Comparison of ENCODE assay signal across 12 mouse cellular contexts in the genomic region with DNA sequence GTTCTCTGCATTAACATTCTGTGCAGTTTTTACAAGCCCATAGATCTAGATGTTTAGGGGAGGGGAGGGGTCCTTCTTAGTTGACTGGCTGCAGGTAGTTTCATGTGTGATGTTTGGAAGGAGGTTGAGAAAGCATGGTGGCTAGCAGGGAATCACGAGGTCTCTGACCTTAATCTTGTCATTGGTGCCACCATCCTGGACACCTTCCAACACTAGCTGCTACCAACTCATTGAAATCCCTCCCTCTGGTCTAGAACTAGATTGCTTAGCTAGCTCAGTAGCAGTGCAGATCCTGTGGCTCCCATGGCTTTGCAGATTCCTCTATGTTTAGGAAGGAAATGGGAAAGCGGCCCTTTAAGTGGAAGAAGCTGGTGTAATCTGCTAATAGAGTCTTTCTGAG. TPM values are rescaled to one million over a fixed set of nuclear protein-coding genes. Genes with fewer than 3 reads are reported as not detected.
DNase-seq lines count a peak whose midpoint lies in the region; ATAC-seq and TF ChIP-seq lines count a peak whose summit lies in the region.
"Had no signal": no experiment of that assay in that cellular context is flagged by ENCODE, and none has a peak within 500 bp of the region (broad histone marks: within the 10 kb centered on the region; RNA-seq: fewer than 3 reads in every experiment).

No protein-coding gene starts in this region.

- H3K4me2 ChIP-seq in kidney, embryonic 16.5 days (replicated peaks; ENCODE audit: low read depth, low read length) = no peak overlapping the region
- peak overlapping the region; percentile 91 for H3K4me2 ChIP-seq in limb, embryonic 13.5 days (replicated peaks)

- peak; percentile 48 to 51 for DNase-seq in cerebellum, adult 18-20 months
- no peak for DNase-seq in cerebellum, adult 11 months
- DNase-seq in kidney, adult 2 months = peak; percentile 23
- DNase-seq in adrenal gland, postnatal 25 days = peak; percentile 53
- DNase-seq in left cerebral cortex, postnatal 14 days (ENCODE audit: low spot score in 2 of 2) = no peak
- DNase-seq: kidney, adult 18-20 months; lung, embryonic 14.5 days had no signal

- H3K36me3 ChIP-seq in kidney, adult 2 months (ENCODE audit: control insufficient read depth, insufficient read depth, low read length) = no peaks in the 10 kb centered on the region; the same call in 1 of the 2 replicates
- H3K36me3 ChIP-seq in kidney, embryonic 16.5 days (ENCODE audit: insufficient read depth, low read length) = no peaks in the 10 kb centered on the region
- no peaks in the 10 kb centered on the region; the same call in 1 of the 2 replicates for H3K36me3 ChIP-seq in limb, embryonic 13.5 days

- no peak overlapping the region for H3K4me3 ChIP-seq in kidney, adult 2 months (ENCODE audit: insufficient read depth, low read depth, low read length)
- H3K4me3 ChIP-seq in kidney, embryonic 16.5 days (ENCODE audit: low read length) = no peak overlapping the region
- 0 out of 2 replicates have a peak overlapping the region, but pooled peaks have one; percentile 69 for H3K4me3 ChIP-seq in limb, embryonic 13.5 days

- intact Hi-C loops in left cerebral cortex, postnatal 14 days (cut with DNase I) = no loop called here

- no peak for TF ChIP-seq POLR2A in kidney, adult 2 months (IDR thresholded peaks at IDR 0.05; ENCODE audit: low read depth, low read length)

- H3K9me3 ChIP-seq in kidney, embryonic 16.5 days (ENCODE audit: low read length) = no peaks in the 10 kb centered on the region
- H3K9me3 ChIP-seq in limb, embryonic 13.5 days = no peaks in the 10 kb centered on the region

- H3K27ac ChIP-seq in kidney, adult 2 months (ENCODE audit: insufficient read depth, low read depth, low read length) = no peak overlapping the region
- H3K27ac ChIP-seq in kidney, embryonic 16.5 days (ENCODE audit: low read length) = no peak overlapping the region
- H3K27ac ChIP-seq in limb, embryonic 13.5 days = no peak overlapping the region

- no peak for ATAC-seq in kidney, embryonic 16.5 days (ENCODE audit: low FRiP score, low TSS enrichment)
- ATAC-seq in limb, embryonic 13.5 days (ENCODE audit: low FRiP score, low read depth) = no peak
- ATAC-seq in megakaryocyte-erythroid progenitor cell, adult 5-6 weeks (replicated peaks; ENCODE audit: low FRiP score, low TSS enrichment, poor library complexity, severe bottlenecking) = no peak
- ATAC-seq: midbrain, embryonic 16.5 days had no signal

- TF ChIP-seq CTCF in kidney, adult 2 months (conservative IDR thresholded peaks at IDR 0.05; ENCODE audit: insufficient read depth, insufficient read length, low read depth, low read length) = no peak

- H3K9ac ChIP-seq in kidney, embryonic 16.5 days (replicated peaks; ENCODE audit: low read length) = no peak overlapping the region
- H3K9ac ChIP-seq in limb, embryonic 13.5 days = no peak overlapping the region
- H3K9ac ChIP-seq: lung, embryonic 14.5 days had no signal

- H3K27me3 ChIP-seq in kidney, adult 2 months (replicated peaks; ENCODE audit: control insufficient read depth, insufficient read depth, low read length) = no peaks in the 10 kb centered on the region
- H3K27me3 ChIP-seq in kidney, embryonic 16.5 days (ENCODE audit: insufficient read depth, low read length) = peaks cover 9% of the 10 kb centered on the region
- peaks cover 19% of the 10 kb centered on the region for H3K27me3 ChIP-seq in limb, embryonic 13.5 days

- WGBS in kidney, adult 2 months = 64% methylated on average over 2 of the region's 2 CpGs
- 87% methylated on average over 2 of the region's 2 CpGs for WGBS in kidney, embryonic 16.5 days
- 89% methylated on average over 2 of the region's 2 CpGs for WGBS in limb, embryonic 13.5 days

- peaks cover 3% of the 10 kb centered on the region; the same call in 1 of the 2 replicates for H3K4me1 ChIP-seq in kidney, adult 2 months (ENCODE audit: control insufficient read depth, insufficient read depth, low read length)
- peaks cover 6% of the 10 kb centered on the region; the same call in 1 of the 2 replicates for H3K4me1 ChIP-seq in kidney, embryonic 16.5 days (ENCODE audit: insufficient read depth, low read length)
- peaks cover 13% of the 10 kb centered on the region; the same call in 1 of the 2 replicates for H3K4me1 ChIP-seq in limb, embryonic 13.5 days

RNA-seq across cellular contexts. Expression of a gene that starts 1.5 kb away (rescaled TPM):
- polyA plus RNA-seq in kidney, adult 2 months (2012; rRNA removed) = 19.1 and 19.8 TPM in 2 replicates
- 7.5 and 7.7 TPM in 2 replicates for polyA plus RNA-seq in kidney, embryonic 16.5 days (2015; fragmentation: Nextera tagmentation; extraction: Ambion mirVana)
- total RNA-seq in adrenal gland, postnatal 25 days (2021) = 81.4 and 102 TPM in 2 replicates
- polyA plus RNA-seq in limb, embryonic 13.5 days (2015; fragmentation: Nextera tagmentation; extraction: Ambion mirVana) = 6.1 and 7.0 TPM in 2 replicates
- 10 to 100 TPM; 46.0 to 46.6 TPM for total RNA-seq in left cerebral cortex, postnatal 14 days (2021)
- total RNA-seq in megakaryocyte-erythroid progenitor cell, adult 5-6 weeks (2014; fragmentation: Nextera tagmentation) = 14.9 and 25.5 TPM in 2 replicates
- total RNA-seq in megakaryocyte-erythroid progenitor cell, adult 5-6 weeks (2017) = 2.3 and 4.9 TPM in 2 replicates

RNA-seq across cellular contexts. Expression of a gene that starts 14.8 kb away (rescaled TPM):
- polyA plus RNA-seq in kidney, adult 2 months (2012; rRNA removed) = 16.0 and 16.4 TPM in 2 replicates
- 7.4 and 8.2 TPM in 2 replicates for polyA plus RNA-seq in kidney, embryonic 16.5 days (2015; fragmentation: Nextera tagmentation; extraction: Ambion mirVana)
- total RNA-seq in adrenal gland, postnatal 25 days (2021) = 7.6 and 9.8 TPM in 2 replicates
- 3.1 and 3.2 TPM in 2 replicates for polyA plus RNA-seq in limb, embryonic 13.5 days (2015; fragmentation: Nextera tagmentation; extraction: Ambion mirVana)
- total RNA-seq in left cerebral cortex, postnatal 14 days (2021) = 1 to 10 TPM; 2.0 to 2.9 TPM
- total RNA-seq in megakaryocyte-erythroid progenitor cell, adult 5-6 weeks (2014; fragmentation: Nextera tagmentation) = 2.0 and 3.6 TPM in 2 replicates
- total RNA-seq in megakaryocyte-erythroid progenitor cell, adult 5-6 weeks (2017) = 4.8 and 8.6 TPM in 2 replicates

RNA-seq across cellular contexts. Expression of a gene that starts 19.9 kb away (rescaled TPM):
- polyA plus RNA-seq in kidney, adult 2 months (2012; rRNA removed) = 0.64 and 7.0 TPM in 2 replicates
- polyA plus RNA-seq in kidney, embryonic 16.5 days (2015; fragmentation: Nextera tagmentation; extraction: Ambion mirVana) = 2.1 and 2.5 TPM in 2 replicates
- 0.79 TPM in 1 of 2 replicates, not detected in the other for total RNA-seq in adrenal gland, postnatal 25 days (2021)
- 2.5 and 3.8 TPM in 2 replicates for polyA plus RNA-seq in limb, embryonic 13.5 days (2015; fragmentation: Nextera tagmentation; extraction: Ambion mirVana)
- not detected for total RNA-seq in left cerebral cortex, postnatal 14 days (2021)
- 8.0 and 9.4 TPM in 2 replicates for total RNA-seq in megakaryocyte-erythroid progenitor cell, adult 5-6 weeks (2014; fragmentation: Nextera tagmentation)
- 6.6 and 14.3 TPM in 2 replicates for total RNA-seq in megakaryocyte-erythroid progenitor cell, adult 5-6 weeks (2017)
- total RNA-seq: layer of hippocampus, postnatal 10 days had no signal

RNA-seq across cellular contexts. Expression of a gene that starts 25.3 kb away (rescaled TPM):
- 102 and 110 TPM in 2 replicates for polyA plus RNA-seq in kidney, adult 2 months (2012; rRNA removed)
- 213 and 228 TPM in 2 replicates for polyA plus RNA-seq in kidney, embryonic 16.5 days (2015; fragmentation: Nextera tagmentation; extraction: Ambion mirVana)
- 158 and 198 TPM in 2 replicates for total RNA-seq in adrenal gland, postnatal 25 days (2021)
- 212 and 213 TPM in 2 replicates for polyA plus RNA-seq in limb, embryonic 13.5 days (2015; fragmentation: Nextera tagmentation; extraction: Ambion mirVana)
- 10 to 100 TPM; 62.6 to 72.8 TPM for total RNA-seq in left cerebral cortex, postnatal 14 days (2021)
- 163 and 194 TPM in 2 replicates for total RNA-seq in megakaryocyte-erythroid progenitor cell, adult 5-6 weeks (2014; fragmentation: Nextera tagmentation)
- 120 and 151 TPM in 2 replicates for total RNA-seq in megakaryocyte-erythroid progenitor cell, adult 5-6 weeks (2017)

RNA-seq across cellular contexts. Expression of a gene that starts 25.4 kb away (rescaled TPM):
- polyA plus RNA-seq in kidney, adult 2 months (2012; rRNA removed) = 15.6 and 18.7 TPM in 2 replicates
- 151 and 163 TPM in 2 replicates for polyA plus RNA-seq in kidney, embryonic 16.5 days (2015; fragmentation: Nextera tagmentation; extraction: Ambion mirVana)
- 35.6 and 48.3 TPM in 2 replicates for total RNA-seq in adrenal gland, postnatal 25 days (2021)
- 146 and 148 TPM in 2 replicates for polyA plus RNA-seq in limb, embryonic 13.5 days (2015; fragmentation: Nextera tagmentation; extraction: Ambion mirVana)
- total RNA-seq in left cerebral cortex, postnatal 14 days (2021) = 10 to 100 TPM; 23.5 to 29.6 TPM
- 285 and 384 TPM in 2 replicates for total RNA-seq in megakaryocyte-erythroid progenitor cell, adult 5-6 weeks (2014; fragmentation: Nextera tagmentation)
- 186 and 262 TPM in 2 replicates for total RNA-seq in megakaryocyte-erythroid progenitor cell, adult 5-6 weeks (2017)

Comparison
In these comparisons a context has a peak if more than half of its experiments do, and no peak if none do; other contexts are left out.
1. DNase-seq: peak in cerebellum, adult 18-20 months (2 of 2), kidney, adult 2 months (single experiment) and adrenal gland, postnatal 25 days (single experiment); none in cerebellum, adult 11 months (single experiment) and left cerebral cortex, postnatal 14 days (0 of 2).